Mouse (Mus musculus): ENCODE results near the gene Spindoc. TPM values are rescaled to one million over a fixed set of nuclear protein-coding genes. Genes with fewer than 3 reads are reported as not detected.

Gene Spindoc
- total and polyA plus RNA-seq, 3 experiments, result 9.0 to 21.7 (median 10.6) TPM

GRCm38 (mm10) chr19:7425398-7425775, 42.6 kb upstream of the Spindoc start:
- TF ChIP-seq JUN (IDR thresholded peaks at IDR 0.05; ENCODE audit: insufficient read depth, low read depth, low read length) (no peak), TCF12 (IDR thresholded peaks at IDR 0.05; ENCODE audit: low read depth, low read length) (no peak), IRF4 (IDR thresholded peaks at IDR 0.05; ENCODE audit: low read depth, low read length) (no peak), ZKSCAN1 (IDR thresholded peaks at IDR 0.05; ENCODE audit: borderline replicate concordance, low read depth, low read length) (no peak), JUND (conservative IDR thresholded peaks at IDR 0.05; ENCODE audit: low read depth, low read length) (no peak), ZNF384 (IDR thresholded peaks at IDR 0.05; ENCODE audit: low read depth, low read length) (no peak), NELFE (IDR thresholded peaks at IDR 0.05; ENCODE audit: low read depth, low read length) (no peak), SMC3 (IDR thresholded peaks at IDR 0.05; ENCODE audit: low read depth, low read length) (no peak), PAX5 (IDR thresholded peaks at IDR 0.05; ENCODE audit: low read length) (no peak), NRF1 (IDR thresholded peaks at IDR 0.05; ENCODE audit: low read depth, low read length) (no peak), CHD2 (IDR thresholded peaks at IDR 0.05; ENCODE audit: low read length) (no peak), MXI1 (IDR thresholded peaks at IDR 0.05; ENCODE audit: low read depth, low read length) (no peak), EP300 (IDR thresholded peaks at IDR 0.05; ENCODE audit: low read length) (peak; percentile 25; the same call in 1 of the 2 replicates), ETS1 (conservative IDR thresholded peaks at IDR 0.05; ENCODE audit: low read depth, low read length) (peak; percentile 37; the same call in 1 of the 2 replicates), USF2 (conservative IDR thresholded peaks at IDR 0.05; ENCODE audit: low read depth, low read length) (no peak), SIN3A (IDR thresholded peaks at IDR 0.05; ENCODE audit: low read length) (no peak), USF1 (IDR thresholded peaks at IDR 0.05; ENCODE audit: low read depth, low read length) (no peak), HCFC1 (IDR thresholded peaks at IDR 0.05; ENCODE audit: low read depth, low read length) (no peak), MEF2A (IDR thresholded peaks at IDR 0.05; ENCODE audit: borderline replicate concordance, low read depth, low read length) (no peak), KAT2A (IDR thresholded peaks at IDR 0.05; ENCODE audit: insufficient replicate concordance, low read length) (no peak), TBP (conservative IDR thresholded peaks at IDR 0.05; ENCODE audit: low read depth, low read length) (no peak), BHLHE40 (IDR thresholded peaks at IDR 0.05; ENCODE audit: low read depth, low read length) (0 out of 2 replicates have a peak, but pooled peaks have one; percentile 15), MAZ (IDR thresholded peaks at IDR 0.05; ENCODE audit: low read depth, low read length) (no peak), RCOR1 (conservative IDR thresholded peaks at IDR 0.05; ENCODE audit: low read depth, low read length) (0 out of 2 replicates have a peak, but pooled peaks have one; percentile 16), RAD21 (IDR thresholded peaks at IDR 0.05; ENCODE audit: low read depth, low read length) (no peak), POLR2A (IDR thresholded peaks at IDR 0.05; ENCODE audit: low read depth, low read length) (no peak), MAX (IDR thresholded peaks at IDR 0.05; ENCODE audit: low read length) (no peak)
- Histone ChIP-seq H3K36me3 (replicated peaks in 1 of 2; ENCODE audit: control insufficient read depth in 1 of 2, insufficient read depth in 1 of 2, low read length in 1 of 2) (peaks cover 56 to 82% of the 10 kb centered on the region in 2 experiments), H3K27ac (ENCODE audit: insufficient read depth, low read depth) (no peak overlapping the region), H3K79me2 (replicated peaks; ENCODE audit: control insufficient read depth, extremely low read depth, insufficient read depth, poor library complexity, severe bottlenecking) (no peaks in the 10 kb centered on the region), H3K4me3 (replicated peaks in 1 of 3; ENCODE audit: low read depth in 2 of 3, low read length in 2 of 3, poor library complexity in 1 of 3) (no peak overlapping the region), H3K9me3 (replicated peaks; ENCODE audit: low read length) (peaks cover 14% of the 10 kb centered on the region), H3K4me2 (ENCODE audit: insufficient read depth, low read depth, poor library complexity, severe bottlenecking) (no peak overlapping the region), H3K4me1 (ENCODE audit: control insufficient read depth in 1 of 2, insufficient read depth in 2 of 2) (peaks cover 0 to 58% of the 10 kb centered on the region in 2 experiments; a peak in 3 of 4 replicates), H3K27me3 (replicated peaks) (no peaks in the 10 kb centered on the region), H3K9ac (ENCODE audit: insufficient read depth, low read depth) (no peak overlapping the region)
- DNase-seq (ENCODE audit: extremely low read depth), result peak; percentile 51
- in situ Hi-C loops (cut with MboI; ENCODE audit: low pct_ligation_motif_present, low pct_unique_long_range_greater_than_20kb, low sequenced_read_pairs), result no loop called here
- dilution Hi-C loops (cut with MboI; ENCODE audit: extremely low pct_ligation_motif_present, extremely low pct_unique_long_range_greater_than_20kb, low sequenced_read_pairs), result no loop called here

Data from CH12.LX (cell line).